Mouse (Mus musculus) cerebellum, adult 2 months (tissue): Measurements from ENCODE around the gene Gpr83.

Experiments used
- CTCF ChIP-seq: fragments of 200-500 bp; IDR thresholded peaks from 2 replicates; pipeline ENCODE4 v1.5.1; 2011; ENCODE audit warnings: low read depth, mild to moderate bottlenecking, control low read depth, low read length, moderate library complexity, borderline replicate concordance; ENCODE audit not compliant: insufficient read depth
- POLR2A ChIP-seq: fragments of 200-500 bp; IDR thresholded peaks from 2 replicates; pipeline ENCODE4 v1.6.1; 2011; ENCODE audit warnings: low read length, control low read depth, borderline replicate concordance; ENCODE audit not compliant: insufficient read depth

DNA sequence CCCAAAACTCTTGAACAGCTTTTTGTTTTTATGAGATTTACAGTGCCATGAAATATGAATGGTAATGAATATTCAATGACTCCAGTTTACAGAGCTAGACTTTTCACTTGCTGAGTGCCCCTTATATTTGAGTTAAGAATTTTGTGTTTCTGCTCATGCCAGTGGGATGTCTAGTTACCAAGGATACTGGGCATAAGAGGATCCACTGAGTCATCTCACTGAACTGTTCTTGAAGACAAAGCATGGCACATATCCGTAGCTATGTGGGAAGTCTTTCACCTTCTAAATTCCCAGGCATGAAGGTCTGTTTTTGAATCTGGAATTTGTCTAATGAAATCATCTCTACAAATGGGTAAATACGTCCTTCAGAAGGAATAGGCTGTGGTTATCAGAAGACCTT lies 52.0 kb downstream of the Gpr83 start:
- no peak for TF ChIP-seq POLR2A
- TF ChIP-seq CTCF = no peak
